Mouse (Mus musculus): ENCODE data around the gene Asap2.
"Not testable (repeated sequence)": the region's sequence is repeated elsewhere in the genome, so short reads cannot be mapped to it uniquely, and the experiment has no call there.

DNA sequence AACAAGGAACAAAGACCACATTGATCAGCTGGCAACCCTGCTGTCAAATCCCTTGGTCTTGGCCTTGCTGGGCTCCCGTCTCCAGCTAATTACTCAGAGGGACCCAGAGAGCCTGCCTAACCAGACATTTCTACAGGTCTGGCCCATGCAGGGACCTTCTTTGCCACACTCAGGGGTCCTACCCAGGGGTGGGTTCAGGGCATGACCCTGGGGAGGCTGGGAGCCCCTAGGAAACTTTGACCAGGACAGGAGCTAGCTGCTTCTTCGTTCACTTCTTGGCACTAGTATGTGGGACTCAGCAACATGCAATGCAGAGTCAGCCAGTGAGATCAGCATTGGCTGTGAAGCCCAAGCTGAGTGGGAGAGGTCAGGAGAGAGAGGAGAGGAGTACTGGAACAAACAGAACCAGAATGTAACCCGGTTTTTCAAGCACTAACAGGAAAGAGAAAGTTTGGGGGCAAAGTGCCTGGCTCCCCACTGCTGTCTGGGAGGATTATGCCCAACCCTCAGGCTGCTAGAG, 107.6 kb downstream of the Asap2 start:
- TF ChIP-seq CTCF (IDR thresholded peaks at IDR 0.05; ENCODE audit: control insufficient read depth, insufficient read depth, insufficient read length); MYOG (IDR thresholded peaks at IDR 0.05; ENCODE audit: control insufficient read depth, extremely low read depth, insufficient read length); MAX (IDR thresholded peaks at IDR 0.05); USF1 (IDR thresholded peaks at IDR 0.05; ENCODE audit: low read depth); FOSL1 (IDR thresholded peaks at IDR 0.05; ENCODE audit: insufficient read depth, low read length, poor library complexity, severe bottlenecking); CEBPB (IDR thresholded peaks at IDR 0.05; ENCODE audit: low read depth): not testable (repeated sequence)

Measured in C2C12 (cell line).